Mouse (Mus musculus) forebrain, embryonic 12.5 days (tissue): ENCODE data around the gene Ube2r2. TPM values are rescaled to one million over a fixed set of nuclear protein-coding genes. Genes with fewer than 3 reads are reported as not detected.

Source experiments
- ATAC-seq: fragments of 200-750 bp; cut with Nextera tagmentation; 2 replicates; pipeline ENCODE4 v1.8.0; 2017; ENCODE audit warnings: moderate TSS enrichment; ENCODE audit not compliant: low FRiP score
- H3K27ac ChIP-seq: fragments of 300-500 bp; sonication (generic); 2 replicates; pipeline ENCODE4 v1.5.1; 2016; ENCODE audit warnings: mild to moderate bottlenecking
- H3K27me3 ChIP-seq: fragments of 300-500 bp; sonication (generic); 2 replicates; pipeline ENCODE4 v1.6.1; 2016; ENCODE audit warnings: mild to moderate bottlenecking
- H3K36me3 ChIP-seq: fragments of 300-500 bp; sonication (generic); replicated peaks from 2 replicates; pipeline ENCODE4 v1.6.1; 2016; ENCODE audit warnings: mild to moderate bottlenecking
- H3K4me1 ChIP-seq: fragments of 300-500 bp; sonication (generic); 2 replicates; pipeline ENCODE4 v1.6.1; 2016
- H3K4me2 ChIP-seq: fragments of 300-500 bp; sonication (generic); 2 replicates; pipeline ENCODE4 v1.6.1; 2016; ENCODE audit warnings: mild to moderate bottlenecking, moderate library complexity
- H3K4me3 ChIP-seq: fragments of 300-500 bp; sonication (generic); replicated peaks from 2 replicates; pipeline ENCODE4 v1.5.1; 2016; ENCODE audit warnings: mild to moderate bottlenecking
- H3K9ac ChIP-seq: fragments of 300-500 bp; sonication (generic); 2 replicates; pipeline ENCODE4 v1.6.1; 2016; ENCODE audit warnings: mild to moderate bottlenecking
- H3K9me3 ChIP-seq: fragments of 300-500 bp; sonication (generic); 2 replicates; pipeline ENCODE4 v1.6.1; 2016
- WGBS: fragments of 180-500 bp; shearing (Covaris S2); methylation state at CpG from one replicate; pipeline ENCODE4 v1.1.7; 2016; 5-methylcytosine and 5-hydroxymethylcytosine counted together
- polyA plus RNA-seq: library from polyadenylated mRNA; unstranded; fragments of >200 nt; fragmentation: Nextera tagmentation; extraction: Ambion mirVana; gene quantifications from 2 replicates; pipeline ENCODE4 v1.2.1, GENCODE M21; 2016

The Ube2r2 gene
- polyA plus RNA-seq, 1 experiment from 2014 or later: 89.8 TPM

DNA sequence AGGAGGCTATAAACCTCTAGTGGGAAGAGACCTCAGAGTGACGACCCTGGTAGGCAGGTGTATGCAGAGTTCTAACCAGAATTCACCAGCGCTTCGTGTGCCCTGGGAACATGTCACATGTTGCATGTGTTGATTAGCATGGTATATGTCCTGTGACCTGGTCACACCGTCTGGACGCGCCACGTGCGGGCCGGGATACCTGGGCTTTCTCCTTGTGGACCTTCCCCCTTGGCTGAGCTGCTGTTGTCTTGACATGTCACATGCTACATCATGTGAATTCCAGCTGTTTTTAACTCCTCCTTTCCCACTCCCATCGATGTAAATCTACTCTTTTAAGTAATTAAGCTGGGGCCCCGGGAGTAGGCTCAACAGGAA is 37.0 kb upstream of the Ube2r2 start:
- WGBS: 20% methylated on average over 11 of the region's 11 CpGs
- ATAC-seq: 0 out of 2 replicates have a peak, but pooled peaks have one; percentile 20
- peaks cover 42% of the 10 kb centered on the region for H3K27me3 ChIP-seq

DNA sequence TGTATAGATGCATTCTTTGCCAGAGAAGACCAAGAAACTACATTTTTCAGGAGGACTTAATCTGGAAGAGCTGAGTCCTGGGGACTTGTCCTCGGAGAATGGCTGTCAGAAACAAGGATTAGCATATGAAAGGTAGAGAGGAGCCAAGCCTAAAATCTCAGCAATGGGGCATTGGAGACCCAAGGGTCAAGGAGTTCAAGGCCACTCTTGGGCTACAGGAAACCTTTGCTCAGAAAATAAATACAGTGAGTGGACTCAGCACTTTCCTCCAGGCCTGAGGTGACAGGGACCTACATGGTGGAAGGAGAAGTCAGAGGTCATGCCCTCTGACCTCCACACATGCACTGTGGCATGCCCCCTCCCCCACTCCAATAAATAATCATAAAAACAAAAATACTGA is 34.6 kb upstream of the Ube2r2 start:
- no peak overlapping the region for H3K4me2 ChIP-seq
- 43% methylated on average over 1 of the region's 1 CpGs for WGBS
- no peak for ATAC-seq

More for the DNA sequence above, 37.0 kb upstream of the Ube2r2 start:
- Histone ChIP-seq H3K36me3 (no peaks in the 10 kb centered on the region), H3K4me2 (peak overlapping the region; percentile 86), H3K9me3 (no peaks in the 10 kb centered on the region), H3K27ac (no peak overlapping the region), H3K9ac (peak overlapping the region; percentile 42; the same call in 1 of the 2 replicates), H3K4me3 (peak overlapping the region; percentile 45), H3K4me1 (peaks cover 13% of the 10 kb centered on the region)

DNA sequence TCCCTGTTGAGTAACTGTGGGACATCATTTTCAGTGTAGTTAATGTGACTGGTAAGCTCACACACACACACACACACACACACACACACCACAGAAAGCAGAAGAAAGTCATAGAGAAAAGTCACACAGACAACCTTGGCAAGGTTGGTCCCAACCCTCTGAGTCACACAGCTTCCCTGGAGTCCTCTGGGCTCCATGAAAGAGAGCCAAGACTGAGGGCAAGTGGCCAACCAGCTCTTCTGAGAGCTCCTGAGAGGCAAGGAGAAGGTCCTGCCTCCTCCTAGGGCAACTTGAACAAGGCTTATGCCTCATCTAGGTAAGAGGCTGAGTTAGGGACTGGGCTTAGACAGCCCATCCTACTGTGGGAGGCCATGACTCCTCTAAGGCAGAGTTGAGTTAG is 32.6 kb upstream of the Ube2r2 start:
- no peak for ATAC-seq
- Histone ChIP-seq H3K9me3 (no peaks in the 10 kb centered on the region), H3K4me1 (peaks cover 13% of the 10 kb centered on the region), H3K27ac (no peak overlapping the region), H3K27me3 (peaks cover 19% of the 10 kb centered on the region), H3K9ac (no peak overlapping the region), H3K4me3 (no peak overlapping the region), H3K4me2 (no peak overlapping the region), H3K36me3 (no peaks in the 10 kb centered on the region)

More for the DNA sequence above, 34.6 kb upstream of the Ube2r2 start:
- Histone ChIP-seq H3K27me3 (peaks cover 38% of the 10 kb centered on the region), H3K4me1 (peaks cover 13% of the 10 kb centered on the region), H3K36me3 (no peaks in the 10 kb centered on the region), H3K9ac (no peak overlapping the region), H3K4me3 (no peak overlapping the region), H3K27ac (no peak overlapping the region), H3K9me3 (no peaks in the 10 kb centered on the region)

DNA sequence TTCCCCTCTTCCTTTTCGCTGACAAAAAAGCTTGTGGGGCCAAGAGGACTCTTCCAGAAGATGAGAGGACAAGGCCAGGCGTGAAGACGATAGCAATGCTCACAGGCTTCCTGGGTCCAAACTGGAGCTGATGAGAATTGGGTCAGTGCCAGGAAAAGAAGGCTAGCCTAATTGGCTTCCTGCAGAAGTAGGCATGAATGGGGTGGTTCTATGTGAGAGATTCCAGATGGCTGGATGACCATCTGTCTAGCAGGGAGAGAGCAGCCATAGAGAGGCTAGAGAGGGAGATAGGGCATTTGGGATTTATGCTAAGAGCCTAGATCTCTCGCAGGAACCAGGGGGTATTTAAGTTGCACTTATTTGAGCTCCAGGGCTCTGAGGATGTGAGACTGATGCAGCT is 28.1 kb upstream of the Ube2r2 start:
- H3K9me3 ChIP-seq: no peaks in the 10 kb centered on the region
- peaks cover 4% of the 10 kb centered on the region; the same call in 1 of the 2 replicates for H3K4me1 ChIP-seq
- no peaks in the 10 kb centered on the region; the same call in 1 of the 2 replicates for H3K36me3 ChIP-seq
- H3K27ac ChIP-seq: no peak overlapping the region
- H3K9ac ChIP-seq: no peak overlapping the region
- H3K4me3 ChIP-seq: no peak overlapping the region
- no peak for ATAC-seq
- H3K4me2 ChIP-seq: no peak overlapping the region
- 69% methylated on average over 4 of the region's 4 CpGs for WGBS
- H3K27me3 ChIP-seq: 0 out of 2 replicates have a peak, but pooled peaks cover 3% of the 10 kb centered on the region

DNA sequence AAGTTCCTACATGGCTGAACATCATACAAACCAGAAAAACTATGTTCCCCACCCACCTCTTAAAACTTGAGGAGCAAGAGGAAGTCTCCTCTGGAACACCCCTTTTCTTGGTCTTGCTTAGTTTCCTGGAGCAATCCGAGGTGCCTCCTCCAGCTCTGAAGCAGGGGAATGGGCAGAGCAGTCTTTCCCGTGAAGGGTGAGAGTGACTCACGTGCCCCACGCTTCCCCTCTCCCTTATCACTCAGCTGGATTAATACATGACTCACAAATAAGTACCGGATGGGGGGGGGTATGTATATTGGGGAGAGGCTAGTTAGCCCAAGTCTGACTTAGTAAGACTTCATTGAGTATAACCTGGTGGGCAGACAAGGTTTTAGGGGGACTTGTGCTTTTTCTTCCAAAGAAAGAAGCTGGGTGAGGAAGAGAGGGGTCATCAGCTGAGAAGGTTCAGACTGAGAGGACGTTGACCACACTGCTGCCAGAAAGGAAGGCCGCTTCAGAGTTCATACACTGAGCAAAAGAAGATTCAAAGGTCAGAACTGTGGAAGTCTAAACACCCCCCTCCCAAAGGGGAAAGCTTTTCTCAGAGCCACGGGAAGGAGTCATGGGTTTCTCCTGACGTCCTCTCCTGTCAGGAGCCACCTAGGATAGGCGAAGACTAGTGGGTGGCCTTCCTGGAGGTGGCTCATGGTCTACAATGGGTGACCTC is 26.7 kb upstream of the Ube2r2 start:
- no peak for ATAC-seq
- H3K27me3 ChIP-seq: 0 out of 2 replicates have a peak, but pooled peaks cover 3% of the 10 kb centered on the region
- 87% methylated on average over 10 of the region's 10 CpGs for WGBS
- H3K27ac ChIP-seq: no peak overlapping the region
- no peak overlapping the region for H3K4me2 ChIP-seq
- H3K9ac ChIP-seq: no peak overlapping the region
- H3K4me3 ChIP-seq: no peak overlapping the region
- H3K4me1 ChIP-seq: peaks cover 4% of the 10 kb centered on the region; the same call in 1 of the 2 replicates
- H3K9me3 ChIP-seq: no peaks in the 10 kb centered on the region
- peaks cover under 1% of the 10 kb centered on the region; the same call in 1 of the 2 replicates for H3K36me3 ChIP-seq

DNA sequence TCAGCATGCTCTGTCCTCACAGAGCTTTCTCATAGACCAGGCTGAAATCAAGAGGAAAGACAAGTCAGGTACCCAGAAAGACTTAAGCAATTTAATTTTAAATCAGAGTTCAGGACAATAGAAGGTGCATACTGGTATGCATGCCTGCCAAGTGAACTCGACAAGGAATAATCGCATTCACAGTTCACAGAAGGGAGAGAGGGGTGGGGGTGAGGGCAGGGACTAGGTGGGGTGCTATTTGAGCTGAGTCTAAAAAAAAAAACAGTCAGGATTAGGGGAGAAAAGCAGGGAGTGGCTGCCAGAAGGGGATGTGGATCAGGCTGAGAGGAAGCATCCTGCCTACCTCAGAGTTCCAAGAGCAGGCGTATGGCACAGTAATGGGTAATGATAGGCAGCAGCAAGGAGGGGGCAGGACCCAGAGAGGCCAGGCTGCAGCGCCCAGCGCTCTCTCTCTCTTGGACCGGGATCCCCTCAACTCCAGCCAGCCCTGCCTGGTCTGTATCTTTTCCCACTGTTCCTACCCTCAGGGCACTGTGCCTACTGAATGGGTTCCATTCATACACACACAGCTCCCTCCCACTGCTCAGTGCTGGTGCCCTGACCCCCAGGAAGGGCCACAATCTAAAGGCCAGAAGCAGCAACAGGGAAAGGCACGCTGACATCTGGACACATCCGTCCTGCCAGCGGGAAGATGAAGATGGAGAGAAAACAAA is 21.0 kb upstream of the Ube2r2 start:
- no peak overlapping the region for H3K4me3 ChIP-seq
- H3K4me2 ChIP-seq: no peak overlapping the region
- H3K4me1 ChIP-seq: no peaks in the 10 kb centered on the region
- H3K36me3 ChIP-seq: peaks cover 55% of the 10 kb centered on the region
- WGBS: 84% methylated on average over 8 of the region's 9 CpGs
- H3K9me3 ChIP-seq: no peaks in the 10 kb centered on the region
- no peak overlapping the region for H3K9ac ChIP-seq
- ATAC-seq: no peak
- H3K27ac ChIP-seq: no peak overlapping the region
- no peaks in the 10 kb centered on the region for H3K27me3 ChIP-seq

DNA sequence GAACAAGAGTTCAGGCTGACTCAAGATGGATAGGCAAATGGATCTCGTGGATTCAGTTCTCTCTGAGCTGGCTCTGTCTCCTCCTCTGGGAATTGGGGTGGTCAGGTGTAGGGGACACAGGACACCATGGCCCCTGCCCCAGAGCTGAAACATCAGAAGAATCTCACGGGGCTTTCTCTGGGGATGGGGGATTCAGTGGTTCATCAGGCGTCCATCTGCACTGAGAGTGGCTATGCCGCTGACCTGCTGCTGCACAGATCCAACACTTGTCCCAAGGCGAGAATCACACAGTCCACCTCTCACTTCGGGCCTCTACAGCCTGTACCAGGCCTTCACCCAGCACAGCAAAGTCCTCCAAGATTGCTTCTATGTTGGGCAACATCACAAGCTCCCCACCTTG is 20.5 kb upstream of the Ube2r2 start:
- H3K4me1 ChIP-seq: no peaks in the 10 kb centered on the region
- H3K9ac ChIP-seq: no peak overlapping the region
- peaks cover 61% of the 10 kb centered on the region for H3K36me3 ChIP-seq
- 94% methylated on average over 6 of the region's 6 CpGs for WGBS
- no peak overlapping the region for H3K4me2 ChIP-seq
- H3K27ac ChIP-seq: no peak overlapping the region
- H3K27me3 ChIP-seq: no peaks in the 10 kb centered on the region
- H3K4me3 ChIP-seq: no peak overlapping the region
- no peak for ATAC-seq
- H3K9me3 ChIP-seq: no peaks in the 10 kb centered on the region

DNA sequence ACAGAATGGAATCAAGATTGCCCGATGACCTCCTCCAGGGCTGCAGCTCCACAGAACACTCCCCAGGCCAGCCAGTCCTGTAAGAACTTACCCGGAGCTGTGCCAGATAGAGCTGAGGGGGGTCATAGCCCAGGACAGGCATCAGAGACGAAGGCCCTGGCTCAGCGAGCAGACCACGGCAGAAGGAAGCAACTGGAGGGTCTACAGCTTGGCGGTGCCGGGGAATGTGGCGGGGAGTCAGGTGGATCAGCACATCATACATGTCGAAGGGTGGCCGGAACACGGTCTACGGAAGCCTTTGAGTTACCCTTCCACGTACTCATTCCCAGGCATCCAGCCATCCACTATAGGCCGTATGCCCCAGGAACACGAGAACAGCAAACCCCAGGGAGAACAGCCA is 19.8 kb upstream of the Ube2r2 start:
- no peaks in the 10 kb centered on the region for H3K4me1 ChIP-seq
- no peak for ATAC-seq
- no peak overlapping the region for H3K4me2 ChIP-seq
- WGBS: 96% methylated on average over 15 of the region's 15 CpGs
- no peak overlapping the region for H3K9ac ChIP-seq
- no peaks in the 10 kb centered on the region for H3K9me3 ChIP-seq
- no peaks in the 10 kb centered on the region for H3K27me3 ChIP-seq
- H3K27ac ChIP-seq: no peak overlapping the region
- peaks cover 68% of the 10 kb centered on the region for H3K36me3 ChIP-seq
- no peak overlapping the region for H3K4me3 ChIP-seq

DNA sequence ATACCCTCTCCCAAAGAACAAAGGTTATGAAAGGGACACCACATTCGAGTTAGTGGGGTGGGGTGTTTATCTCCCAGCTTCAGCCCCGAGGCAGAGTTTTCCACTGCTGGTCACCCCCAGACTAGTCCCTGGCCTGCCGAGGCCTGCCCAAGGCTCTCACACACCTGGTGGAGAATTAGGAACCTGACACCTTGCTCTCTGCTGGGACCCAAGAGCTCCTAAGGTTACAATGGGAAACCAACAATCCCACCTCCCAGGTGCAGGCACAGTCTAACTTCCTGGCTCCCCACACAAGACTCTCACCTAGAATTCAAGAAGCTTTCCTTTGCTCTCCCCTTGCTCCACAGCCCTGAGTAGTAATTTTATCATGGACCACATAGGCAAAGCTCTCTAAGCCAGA is 18.7 kb upstream of the Ube2r2 start:
- Histone ChIP-seq H3K9ac (no peak overlapping the region), H3K4me1 (no peaks in the 10 kb centered on the region), H3K4me3 (no peak overlapping the region), H3K27me3 (no peaks in the 10 kb centered on the region), H3K27ac (no peak overlapping the region), H3K9me3 (no peaks in the 10 kb centered on the region), H3K36me3 (peaks cover 78% of the 10 kb centered on the region), H3K4me2 (no peak overlapping the region)
- ATAC-seq: no peak
- WGBS: 76% methylated on average over 3 of the region's 3 CpGs

DNA sequence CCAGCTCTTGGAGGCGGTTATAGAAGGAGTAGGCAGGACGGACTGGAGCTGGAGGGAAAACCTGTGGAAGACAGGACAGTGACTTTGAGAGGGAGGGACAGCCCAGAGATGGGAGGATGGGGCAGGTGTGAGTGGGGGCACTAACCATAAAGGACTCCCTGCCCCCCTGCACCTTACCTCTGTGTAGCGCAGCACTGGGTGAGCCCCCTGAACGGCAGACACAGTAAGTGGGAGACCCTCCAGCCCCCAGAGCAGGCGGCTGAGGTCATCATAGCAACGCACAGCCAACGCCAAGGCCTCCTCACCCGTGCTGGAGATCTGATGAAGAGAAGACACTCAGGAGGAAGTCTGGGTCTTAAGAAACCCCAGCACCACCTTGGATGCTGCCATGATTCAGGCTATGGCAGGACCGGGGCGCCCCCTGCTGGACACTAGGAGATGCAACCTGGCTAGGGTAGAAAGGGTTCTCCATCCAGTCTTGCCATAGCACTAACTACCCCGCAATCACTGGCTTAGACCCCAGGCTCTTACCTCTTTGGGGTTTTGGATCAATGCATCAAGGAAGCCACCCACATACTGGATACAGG is 16.7 kb upstream of the Ube2r2 start:
- H3K9me3 ChIP-seq: no peaks in the 10 kb centered on the region
- H3K4me3 ChIP-seq: no peak overlapping the region
- H3K27ac ChIP-seq: no peak overlapping the region
- H3K4me1 ChIP-seq: peaks cover 10% of the 10 kb centered on the region
- peaks cover 84% of the 10 kb centered on the region for H3K36me3 ChIP-seq
- 75% methylated on average over 11 of the region's 11 CpGs for WGBS
- no peak for ATAC-seq
- no peak overlapping the region for H3K9ac ChIP-seq
- no peak overlapping the region for H3K4me2 ChIP-seq
- H3K27me3 ChIP-seq: no peaks in the 10 kb centered on the region

DNA sequence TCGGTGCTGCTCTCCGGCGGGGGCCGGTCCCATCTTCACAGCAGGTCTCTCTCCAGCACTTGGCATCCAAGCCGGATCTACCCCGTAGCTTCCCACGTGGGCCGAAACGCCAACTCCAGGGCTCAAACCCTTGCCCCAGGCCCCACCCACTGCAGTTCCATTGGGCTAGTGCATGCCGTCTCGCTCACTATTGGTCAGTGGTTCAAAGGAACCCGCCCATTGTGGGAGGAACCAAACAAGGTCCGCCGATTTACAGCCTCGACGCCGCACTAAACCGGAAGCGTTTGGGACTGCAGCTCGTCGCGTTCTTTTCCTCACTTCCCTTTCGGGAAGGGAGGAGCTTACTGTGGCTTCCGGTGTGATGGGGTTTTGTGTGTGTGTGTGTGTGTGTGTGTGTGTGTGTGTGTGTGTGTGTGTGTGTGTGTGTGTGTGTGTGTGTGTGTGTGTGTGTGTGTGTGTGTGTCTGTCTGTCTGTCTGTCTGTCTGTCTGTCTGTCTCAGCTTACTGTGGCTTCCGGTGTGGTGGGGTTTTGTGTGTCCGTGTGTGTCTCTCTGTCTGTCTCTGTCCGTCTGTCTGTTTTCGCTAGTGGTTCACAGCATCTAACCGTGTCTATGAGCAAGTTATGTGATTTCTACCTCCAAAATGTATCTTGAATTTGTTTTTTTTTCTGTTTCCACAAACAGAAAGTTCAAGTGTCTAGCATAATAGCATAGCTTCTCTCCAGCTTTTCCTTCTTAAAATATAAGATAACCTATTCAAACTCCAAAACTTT is 11.2 kb upstream of the Ube2r2 start, which contains the start of gene Nol6:
Nol6 (minus strand) TSS at position 276 of the 772 bp plus-strand sequence.
- ATAC-seq: peak; percentile 100
- Histone ChIP-seq H3K27me3 (no peaks in the 10 kb centered on the region), H3K4me2 (peak within 1 kb of the TSS; percentile 78), H3K9ac (peak within 1 kb of the TSS; percentile 55), H3K27ac (no peak within 1 kb of the TSS), H3K4me1 (peaks cover 10% of the 10 kb centered on the region), H3K36me3 (peaks cover 30% of the 10 kb centered on the region), H3K4me3 (peak within 1 kb of the TSS; percentile 60), H3K9me3 (no peaks in the 10 kb centered on the region)
- 3% methylated on average over 29 of the region's 29 CpGs for WGBS

DNA sequence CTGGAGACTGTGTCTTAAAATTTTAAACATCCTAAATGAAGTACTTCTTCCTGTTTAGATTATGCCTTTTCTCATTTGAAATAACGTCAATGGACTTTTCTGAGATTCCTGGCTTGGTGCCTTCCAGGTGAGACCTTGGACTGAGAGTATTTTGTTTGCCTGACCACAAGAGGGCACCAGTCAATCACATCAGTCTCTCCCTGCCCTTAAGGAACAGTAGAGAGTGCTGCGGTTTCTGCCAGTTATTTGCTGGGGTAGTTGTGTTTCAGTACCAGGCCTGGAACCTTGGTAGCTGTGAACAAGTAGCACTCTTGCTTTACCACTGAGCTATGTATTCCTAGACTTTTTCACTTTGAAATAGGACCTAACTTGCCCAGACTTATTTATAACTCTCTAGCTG is 6.1 kb upstream of the Ube2r2 start:
- ATAC-seq: peak; percentile 64; the same call in 1 of the 2 replicates
- 8% methylated on average over 2 of the region's 2 CpGs for WGBS

More for the DNA sequence above, 6.1 kb upstream of the Ube2r2 start:
- Histone ChIP-seq H3K27ac (no peak overlapping the region), H3K4me3 (no peak overlapping the region), H3K9ac (no peak overlapping the region), H3K4me1 (peaks cover 2% of the 10 kb centered on the region; the same call in 1 of the 2 replicates), H3K4me2 (no peak overlapping the region), H3K27me3 (no peaks in the 10 kb centered on the region), H3K9me3 (no peaks in the 10 kb centered on the region), H3K36me3 (no peaks in the 10 kb centered on the region)
